13 mouse cellular contexts compared by ENCODE assay signal in the genomic region with DNA sequence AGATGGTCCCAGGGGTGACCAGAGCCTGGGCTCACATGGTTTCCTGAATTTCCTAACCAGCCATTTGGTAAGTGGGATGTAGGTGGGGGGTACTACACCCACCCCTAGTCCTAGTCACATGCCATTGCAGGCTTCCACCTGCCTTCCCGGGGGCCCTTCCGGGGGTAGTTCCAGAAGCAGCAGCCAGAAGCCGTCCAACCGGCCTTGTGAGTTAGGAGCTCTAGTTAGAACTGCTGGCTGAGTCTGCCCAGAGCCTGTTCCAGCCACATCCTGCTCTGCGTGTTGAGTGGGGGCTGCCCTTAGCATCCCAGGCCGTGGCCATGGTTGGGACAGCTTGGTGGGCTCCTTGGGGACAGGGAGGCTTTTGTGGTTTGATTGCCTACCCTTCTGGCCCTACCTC. TPM values are rescaled to one million over a fixed set of nuclear protein-coding genes. Genes with fewer than 3 reads are reported as not detected.
DNase-seq lines count a peak whose midpoint lies in the region; ATAC-seq and TF ChIP-seq lines count a peak whose summit lies in the region.
"Had no signal": no experiment of that assay in that cellular context is flagged by ENCODE, and none has a peak within 500 bp of the region (broad histone marks: within the 10 kb centered on the region; RNA-seq: fewer than 3 reads in every experiment).

No protein-coding gene starts in this region.

- H3K36me3 ChIP-seq in lung, embryonic 16.5 days (ENCODE audit: control insufficient read depth, insufficient read depth, low read length) = peaks cover 35% of the 10 kb centered on the region
- H3K36me3 ChIP-seq in intestine, embryonic 14.5 days (ENCODE audit: control insufficient read depth, insufficient read depth, low read length) = peaks cover 76% of the 10 kb centered on the region

- H3K9ac ChIP-seq in lung, embryonic 16.5 days (ENCODE audit: low read length) = peak overlapping the region; percentile 49
- no peak overlapping the region for H3K9ac ChIP-seq in intestine, embryonic 14.5 days (ENCODE audit: low read length)
- H3K9ac ChIP-seq: forebrain, embryonic 13.5 days had no signal

- no peak overlapping the region for H3K4me3 ChIP-seq in lung, embryonic 16.5 days (ENCODE audit: low read length)
- H3K4me3 ChIP-seq in lung, adult 2 months (replicated peaks; ENCODE audit: extremely low read depth, low read depth, low read length) = no peak overlapping the region
- H3K4me3 ChIP-seq in intestine, embryonic 14.5 days (ENCODE audit: low read depth, low read length) = 0 out of 2 replicates have a peak overlapping the region, but pooled peaks have one; percentile 6
- H3K4me3 ChIP-seq: forebrain, embryonic 13.5 days; heart, adult 2 months had no signal

- TF ChIP-seq POLR2A in lung, adult 2 months (IDR thresholded peaks at IDR 0.05; ENCODE audit: borderline replicate concordance, extremely low read depth, low read depth, low read length) = no peak

- WGBS in lung, embryonic 16.5 days = 47% methylated on average over 6 of the region's 6 CpGs
- WGBS in lung, adult 2 months = 57% methylated on average over 6 of the region's 6 CpGs
- WGBS in intestine, embryonic 14.5 days = 58% methylated on average over 6 of the region's 6 CpGs

- H3K9me3 ChIP-seq in lung, embryonic 16.5 days (ENCODE audit: control insufficient read depth, low read length) = no peaks in the 10 kb centered on the region
- no peaks in the 10 kb centered on the region for H3K9me3 ChIP-seq in intestine, embryonic 14.5 days (ENCODE audit: control insufficient read depth, low read length)
- H3K9me3 ChIP-seq: forebrain, embryonic 13.5 days had no signal

- 0 out of 2 replicates have a peak overlapping the region, but pooled peaks have one; percentile 22 for H3K4me2 ChIP-seq in lung, embryonic 16.5 days (ENCODE audit: low read depth, low read length)
- H3K4me2 ChIP-seq in intestine, embryonic 14.5 days (ENCODE audit: low read length) = peak overlapping the region; percentile 99; the same call in 1 of the 2 replicates
- H3K4me2 ChIP-seq: forebrain, embryonic 13.5 days had no signal

- H3K27ac ChIP-seq in lung, embryonic 16.5 days (ENCODE audit: low read length) = peak overlapping the region; percentile 56
- H3K27ac ChIP-seq in intestine, embryonic 14.5 days (ENCODE audit: low read depth) = peak overlapping the region; percentile 33; the same call in 1 of the 2 replicates
- H3K27ac ChIP-seq: forebrain, embryonic 13.5 days; heart, adult 2 months had no signal

- no peak for DNase-seq in lung, adult 2 months
- DNase-seq in intestine, embryonic 14.5 days (ENCODE audit: low spot score) = peak; percentile 65
- DNase-seq in kidney, postnatal 36 days = peak; percentile 71 to 74
- peak; percentile 62 for DNase-seq in urinary bladder, adult 2 months (ENCODE audit: low spot score)
- DNase-seq in layer of hippocampus, adult 11-12 months (ENCODE audit: low spot score) = no peak
- no peak for DNase-seq in thymus, postnatal 10 days (ENCODE audit: low spot score in 2 of 2)
- no peak for DNase-seq in cerebellum, postnatal 4 days (ENCODE audit: low spot score in 2 of 2)
- DNase-seq: adrenal gland, postnatal 10 days; cerebellum, postnatal 14 days; heart, adult 2 months had no signal

- ATAC-seq in lung, embryonic 16.5 days (ENCODE audit: low read depth) = no peak
- 0 out of 2 replicates have a peak, but pooled peaks have one; percentile 4 for ATAC-seq in intestine, embryonic 14.5 days (replicated peaks; ENCODE audit: low FRiP score, low TSS enrichment, low read depth)
- ATAC-seq: forebrain, embryonic 13.5 days had no signal

- peaks cover 33% of the 10 kb centered on the region for H3K4me1 ChIP-seq in lung, embryonic 16.5 days (replicated peaks; ENCODE audit: control insufficient read depth, insufficient read depth, low read length)
- H3K4me1 ChIP-seq in lung, adult 2 months (ENCODE audit: control insufficient read depth, insufficient read depth, low read length) = 0 out of 2 replicates have a peak, but pooled peaks cover 2% of the 10 kb centered on the region
- peaks cover 40% of the 10 kb centered on the region for H3K4me1 ChIP-seq in intestine, embryonic 14.5 days (replicated peaks; ENCODE audit: control insufficient read depth, insufficient read depth, low read length)

- H3K27me3 ChIP-seq in lung, embryonic 16.5 days (ENCODE audit: control insufficient read depth, insufficient read depth, low read depth, low read length) = no peaks in the 10 kb centered on the region
- no peaks in the 10 kb centered on the region for H3K27me3 ChIP-seq in intestine, embryonic 14.5 days (replicated peaks; ENCODE audit: control insufficient read depth, insufficient read depth, low read length)
- H3K27me3 ChIP-seq: forebrain, embryonic 13.5 days had no signal

- no peak for TF ChIP-seq CTCF in lung, adult 2 months (IDR thresholded peaks at IDR 0.05; ENCODE audit: insufficient read depth, low read length)

RNA-seq across cellular contexts. Expression of gene Uhrf1, which starts 5.0 kb away (rescaled TPM):
- 124 and 130 TPM in 2 replicates for polyA plus RNA-seq in lung, embryonic 16.5 days (2015; fragmentation: Nextera tagmentation; extraction: Ambion mirVana)
- polyA plus RNA-seq in lung, adult 2 months (2012; rRNA removed) = 2.6 and 3.2 TPM in 2 replicates
- 122 and 123 TPM in 2 replicates for polyA plus RNA-seq in intestine, embryonic 14.5 days (2014; fragmentation: Nextera tagmentation; extraction: Ambion mirVana)
- polyA plus RNA-seq in urinary bladder, adult 2 months (2012; rRNA removed) = 4.6 and 5.3 TPM in 2 replicates

RNA-seq across cellular contexts. Expression of gene Arrdc5, which starts 8.0 kb away (rescaled TPM):
- not detected in 2 replicates for polyA plus RNA-seq in lung, embryonic 16.5 days (2015; fragmentation: Nextera tagmentation; extraction: Ambion mirVana)
- not detected in 2 replicates for polyA plus RNA-seq in lung, adult 2 months (2012; rRNA removed)
- polyA plus RNA-seq in intestine, embryonic 14.5 days (2014; fragmentation: Nextera tagmentation; extraction: Ambion mirVana) = 0.17 TPM in 1 of 2 replicates, not detected in the other
- polyA plus RNA-seq in urinary bladder, adult 2 months (2012; rRNA removed) = not detected in 2 replicates
- polyA plus RNA-seq: forebrain, embryonic 13.5 days; heart, adult 2 months; liver, adult 2 months had no signal

RNA-seq across cellular contexts. Expression of gene Plin3, which starts 15.4 kb away (rescaled TPM):
- polyA plus RNA-seq in lung, embryonic 16.5 days (2015; fragmentation: Nextera tagmentation; extraction: Ambion mirVana) = 87.5 and 90.2 TPM in 2 replicates
- polyA plus RNA-seq in lung, adult 2 months (2012; rRNA removed) = 39.4 and 39.6 TPM in 2 replicates
- 88.2 and 95.1 TPM in 2 replicates for polyA plus RNA-seq in intestine, embryonic 14.5 days (2014; fragmentation: Nextera tagmentation; extraction: Ambion mirVana)
- polyA plus RNA-seq in urinary bladder, adult 2 months (2012; rRNA removed) = 34.6 and 43.6 TPM in 2 replicates

RNA-seq across cellular contexts. Expression of gene Kdm4b, which starts 17.8 kb away (rescaled TPM):
- 26.6 and 28.4 TPM in 2 replicates for polyA plus RNA-seq in lung, embryonic 16.5 days (2015; fragmentation: Nextera tagmentation; extraction: Ambion mirVana)
- polyA plus RNA-seq in lung, adult 2 months (2012; rRNA removed) = 39.9 and 46.1 TPM in 2 replicates
- 28.4 and 33.5 TPM in 2 replicates for polyA plus RNA-seq in intestine, embryonic 14.5 days (2014; fragmentation: Nextera tagmentation; extraction: Ambion mirVana)
- polyA plus RNA-seq in urinary bladder, adult 2 months (2012; rRNA removed) = 23.7 and 31.1 TPM in 2 replicates

RNA-seq across cellular contexts. Expression of gene Ticam1, which starts 31.5 kb away (rescaled TPM):
- 5.5 and 5.7 TPM in 2 replicates for polyA plus RNA-seq in lung, embryonic 16.5 days (2015; fragmentation: Nextera tagmentation; extraction: Ambion mirVana)
- polyA plus RNA-seq in lung, adult 2 months (2012; rRNA removed) = 17.1 and 18.1 TPM in 2 replicates
- 7.1 and 11.3 TPM in 2 replicates for polyA plus RNA-seq in intestine, embryonic 14.5 days (2014; fragmentation: Nextera tagmentation; extraction: Ambion mirVana)
- 8.7 and 10.0 TPM in 2 replicates for polyA plus RNA-seq in urinary bladder, adult 2 months (2012; rRNA removed)

Comparison
In these comparisons a context has a peak if more than half of its experiments do, and no peak if none do; other contexts are left out.
1. RNA of gene Uhrf1, which starts 5.0 kb away (polyA plus RNA-seq): 124 to 130 TPM in lung, embryonic 16.5 days and 122 to 123 TPM in intestine, embryonic 14.5 days; 4.6 to 5.3 TPM in urinary bladder, adult 2 months and 2.6 to 3.2 TPM in lung, adult 2 months; every median in the first group is over 10 times any median in the second.
2. DNase-seq: peak in intestine, embryonic 14.5 days (single experiment), kidney, postnatal 36 days (2 of 2) and urinary bladder, adult 2 months (single experiment); none in lung, adult 2 months (single experiment), layer of hippocampus, adult 11-12 months (single experiment), thymus, postnatal 10 days (0 of 2) and cerebellum, postnatal 4 days (0 of 2).